Mouse (Mus musculus) left cerebral cortex, adult 11 months (tissue): ENCODE data around the gene Fam104a.
"Not testable (repeated sequence)": the region's sequence is repeated elsewhere in the genome, so short reads cannot be mapped to it uniquely, and the experiment has no call there.

Experiments used
- DNase-seq: peaks from one replicate; pipeline ENCODE4 v3.0.0; 2022; ENCODE audit warnings: low spot score

Fam104a gene

DNA sequence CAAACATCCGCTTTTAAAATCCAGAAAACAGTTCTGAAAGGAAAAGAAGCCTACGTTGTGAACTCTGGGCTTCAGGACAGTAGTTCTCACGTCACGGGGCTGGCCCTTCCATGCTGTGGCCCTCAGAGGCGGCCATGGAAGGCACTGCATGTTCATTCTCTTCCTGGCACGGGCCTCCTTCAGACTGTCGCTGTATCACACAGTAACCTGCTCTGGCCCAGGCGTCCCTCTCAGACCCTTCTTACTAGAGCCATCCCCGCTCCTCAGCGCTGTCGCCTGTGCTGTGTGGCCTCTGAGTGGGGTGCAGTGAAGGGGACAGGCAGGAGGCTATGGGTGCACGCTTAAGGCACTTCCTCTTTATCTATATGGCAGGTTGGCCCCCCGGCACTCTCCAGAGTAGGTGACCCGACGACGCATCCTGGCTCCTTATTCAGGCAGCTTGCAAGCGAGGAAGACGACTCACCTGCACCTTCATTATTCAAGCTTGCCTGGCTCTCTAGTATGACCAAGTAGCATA is 22.1 kb downstream of the Fam104a start:
- DNase-seq: no peak

DNA sequence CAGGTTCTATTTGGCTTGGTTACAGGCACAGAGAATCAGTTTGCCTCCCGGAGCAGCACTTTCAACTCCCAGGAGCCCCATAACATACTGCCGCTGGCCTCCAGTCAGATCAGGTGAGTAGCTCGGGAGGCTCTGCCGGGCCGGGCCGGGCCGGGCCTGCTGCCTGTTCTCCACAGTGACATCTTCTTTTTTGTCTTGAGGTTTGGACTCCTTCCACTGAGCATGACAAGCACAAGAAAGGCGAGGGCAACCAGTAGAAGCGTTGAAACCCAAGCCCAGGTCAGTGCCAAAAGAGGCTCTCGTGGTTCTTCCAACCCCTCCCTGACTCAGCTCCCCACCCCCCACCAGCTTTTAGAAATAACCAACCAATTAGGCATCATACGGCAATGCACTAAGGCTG is 23.0 kb downstream of the Fam104a start:
- DNase-seq: no peak

DNA sequence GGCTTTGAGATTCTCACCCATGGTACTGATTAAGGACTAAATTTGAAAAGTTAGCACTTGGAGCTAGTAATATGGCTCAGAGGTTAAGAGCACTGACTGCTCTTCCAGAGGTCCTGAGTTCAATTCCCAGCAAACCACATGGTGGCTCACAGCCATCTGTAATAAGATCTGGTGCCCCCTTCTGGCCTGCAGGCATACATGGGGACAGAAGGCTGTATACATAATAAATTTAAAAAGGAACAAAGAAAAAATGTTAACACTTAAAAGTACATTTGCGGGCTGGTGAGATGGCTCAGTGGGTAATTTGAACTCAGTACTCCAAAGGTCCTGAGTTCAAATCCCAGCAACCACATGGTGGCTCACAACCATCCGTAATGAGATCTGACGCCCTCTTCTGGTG is 23.7 kb downstream of the Fam104a start:
- not testable (repeated sequence) for DNase-seq

DNA sequence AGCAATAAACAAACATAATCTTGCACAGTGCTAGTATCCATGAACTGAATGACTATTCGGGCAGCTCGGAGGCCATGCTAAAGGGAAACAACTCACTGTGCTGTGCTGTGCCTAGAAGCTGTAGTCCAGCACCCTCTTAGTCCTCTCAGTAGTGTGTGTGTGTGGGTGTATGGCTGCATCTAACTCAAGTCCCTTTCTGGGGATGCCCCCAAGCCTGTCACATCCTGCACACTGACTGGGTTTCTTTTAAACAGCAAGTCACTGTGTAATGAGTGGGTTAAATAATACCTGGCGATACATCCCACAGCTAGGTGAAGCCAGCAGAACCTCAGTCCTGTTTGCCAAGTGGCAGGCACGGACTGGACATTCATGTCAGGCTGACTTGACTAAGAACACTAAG is 25.2 kb downstream of the Fam104a start:
- no peak for DNase-seq

DNA sequence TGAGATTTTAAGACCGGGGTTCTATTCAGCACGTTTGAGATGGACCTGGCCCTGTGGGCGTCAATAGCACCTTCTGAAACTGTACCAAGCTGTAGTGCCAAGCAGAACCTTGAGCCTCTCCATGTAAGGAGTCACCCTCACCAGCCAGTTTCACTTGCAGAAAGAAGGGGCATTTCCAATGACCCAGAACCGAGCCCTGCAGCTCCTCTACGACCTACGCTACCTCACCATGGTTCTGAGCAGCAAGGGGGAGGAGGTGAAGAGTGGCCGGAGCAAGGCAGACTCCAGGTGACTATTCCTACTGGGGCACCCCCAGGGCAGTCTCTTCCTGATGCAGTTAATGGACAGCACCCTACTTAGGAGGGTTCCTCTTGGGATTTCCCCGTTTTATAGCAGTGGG is 25.6 kb downstream of the Fam104a start:
- no peak for DNase-seq

DNA sequence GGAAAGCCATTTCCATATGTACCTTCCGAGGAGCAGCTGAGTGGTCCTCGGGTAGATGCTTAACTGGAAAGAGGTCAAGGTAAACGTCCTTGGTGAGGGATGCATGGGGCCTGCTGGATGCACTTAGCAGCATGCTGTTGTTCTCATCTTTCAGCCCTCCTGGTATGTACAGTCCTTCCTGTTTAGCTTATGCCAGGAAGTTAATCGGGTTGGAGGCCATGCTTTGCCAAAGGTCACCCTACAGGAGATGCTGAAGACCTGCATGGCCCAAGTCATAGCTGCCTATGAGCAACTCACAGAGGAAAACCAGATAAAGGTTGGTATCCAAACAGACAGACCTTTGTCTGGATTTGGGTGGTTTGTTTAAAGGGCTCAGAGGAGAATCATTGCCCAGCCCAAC is 26.7 kb downstream of the Fam104a start:
- DNase-seq: no peak

DNA sequence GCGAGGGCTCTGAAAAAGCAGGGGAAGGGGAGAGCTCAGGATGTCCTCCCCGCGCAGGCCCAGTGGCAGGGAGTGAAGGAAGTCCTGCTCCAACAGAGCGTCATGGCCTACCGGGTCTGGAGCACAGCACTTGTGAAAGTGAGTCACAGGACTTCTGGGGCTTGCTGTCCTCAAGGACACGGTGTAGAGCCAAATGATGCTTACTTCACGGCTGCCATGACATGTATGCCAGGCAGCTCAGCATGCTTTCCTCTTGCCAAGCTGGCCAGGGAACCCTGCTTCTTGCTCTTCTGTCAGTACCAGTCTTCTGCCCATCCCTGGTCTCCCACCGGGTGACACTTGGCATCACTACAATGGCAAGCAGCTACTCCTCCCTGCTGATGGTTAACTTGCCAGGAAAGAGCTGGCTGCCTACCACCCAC is 27.4 kb downstream of the Fam104a start:
- no peak for DNase-seq

DNA sequence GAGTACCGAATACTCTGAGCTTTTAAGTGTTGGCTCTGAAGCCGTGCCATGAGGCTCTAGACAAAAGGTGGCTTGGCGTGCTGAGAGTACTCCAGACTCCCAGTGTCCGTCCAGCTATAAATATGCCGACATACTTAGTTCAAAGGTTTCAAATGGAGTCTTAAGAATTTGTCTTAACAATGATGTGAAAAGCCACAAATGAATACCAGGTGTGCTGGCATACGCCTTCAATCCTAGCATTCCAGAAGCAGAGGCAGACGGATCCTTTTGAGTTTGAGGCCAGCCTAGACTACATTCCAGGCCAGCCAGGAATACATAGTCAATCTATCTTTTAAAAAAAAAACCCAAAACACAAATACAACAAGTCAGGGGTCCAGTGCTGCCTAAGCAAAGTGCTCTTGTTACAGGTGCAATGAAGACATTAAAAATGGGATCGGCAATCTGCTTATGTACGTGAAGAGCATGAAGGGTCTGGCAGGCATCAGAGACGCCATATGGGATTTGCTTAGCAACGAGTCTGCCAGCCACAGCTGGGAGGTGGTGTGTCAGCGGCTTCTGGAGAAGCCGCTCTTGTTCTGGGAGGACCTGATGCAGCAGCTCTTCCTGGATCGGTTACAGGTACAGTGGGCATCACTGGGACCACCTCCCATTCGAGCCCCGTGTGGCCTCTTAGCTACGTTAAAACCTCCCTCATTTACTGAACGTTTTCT is 29.2 kb downstream of the Fam104a start:
- no peak for DNase-seq

DNA sequence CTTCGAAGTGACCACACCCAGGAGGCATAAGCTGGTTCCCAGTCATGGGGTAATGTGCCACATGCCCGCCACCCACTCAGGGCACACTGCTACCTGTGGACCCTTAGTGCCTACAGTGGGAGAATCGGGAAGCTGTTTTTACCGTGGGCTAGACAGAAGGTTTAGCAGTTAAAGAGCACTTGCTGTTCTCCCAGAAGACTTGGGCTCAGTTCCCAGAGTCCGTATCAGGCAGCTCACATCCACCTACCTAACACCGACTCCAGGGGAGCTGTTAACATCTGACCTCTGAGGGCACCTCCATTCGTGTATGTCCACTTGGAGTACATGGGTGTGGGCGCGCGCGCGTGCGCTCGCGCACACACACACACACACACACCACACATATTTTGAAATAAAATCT is 29.9 kb downstream of the Fam104a start:
- DNase-seq: no peak

DNA sequence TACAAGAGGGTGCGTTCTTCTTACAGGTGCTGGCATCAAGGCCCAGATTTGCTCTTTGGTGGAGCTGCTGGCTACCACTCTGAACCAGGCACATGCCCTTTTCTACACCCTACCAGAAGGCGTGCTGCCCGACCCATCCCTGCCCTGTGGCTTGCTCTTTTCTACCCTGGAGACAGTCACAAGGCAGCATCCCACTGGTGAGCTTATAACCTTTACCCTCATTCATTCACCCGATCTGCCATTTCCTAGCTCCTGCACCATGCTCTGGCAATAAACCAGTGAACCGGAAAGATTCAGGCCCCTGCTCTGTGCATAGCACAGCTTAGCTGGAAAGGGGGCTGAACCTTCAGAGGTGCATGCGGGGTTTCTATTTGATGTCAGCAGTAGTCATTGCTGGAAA is 31.4 kb downstream of the Fam104a start:
- DNase-seq: no peak

DNA sequence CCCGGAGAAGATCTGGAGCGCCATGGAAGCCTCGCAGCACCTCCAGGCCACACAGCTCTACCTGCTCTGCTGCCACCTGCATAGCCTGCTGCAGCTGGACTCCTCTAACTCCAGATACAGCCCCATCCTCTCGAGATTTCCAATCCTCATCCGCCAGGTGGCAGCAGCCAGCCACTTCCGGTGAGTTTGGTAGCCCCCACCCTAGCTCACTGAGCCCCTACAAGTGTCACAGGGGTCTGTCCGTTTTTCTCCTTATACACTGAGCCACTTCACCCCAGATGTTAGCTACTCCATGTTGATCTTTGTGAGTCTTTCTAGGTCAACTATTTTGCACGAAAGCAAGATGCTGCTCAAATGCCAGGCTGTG is 32.1 kb downstream of the Fam104a start:
- DNase-seq: no peak

DNA sequence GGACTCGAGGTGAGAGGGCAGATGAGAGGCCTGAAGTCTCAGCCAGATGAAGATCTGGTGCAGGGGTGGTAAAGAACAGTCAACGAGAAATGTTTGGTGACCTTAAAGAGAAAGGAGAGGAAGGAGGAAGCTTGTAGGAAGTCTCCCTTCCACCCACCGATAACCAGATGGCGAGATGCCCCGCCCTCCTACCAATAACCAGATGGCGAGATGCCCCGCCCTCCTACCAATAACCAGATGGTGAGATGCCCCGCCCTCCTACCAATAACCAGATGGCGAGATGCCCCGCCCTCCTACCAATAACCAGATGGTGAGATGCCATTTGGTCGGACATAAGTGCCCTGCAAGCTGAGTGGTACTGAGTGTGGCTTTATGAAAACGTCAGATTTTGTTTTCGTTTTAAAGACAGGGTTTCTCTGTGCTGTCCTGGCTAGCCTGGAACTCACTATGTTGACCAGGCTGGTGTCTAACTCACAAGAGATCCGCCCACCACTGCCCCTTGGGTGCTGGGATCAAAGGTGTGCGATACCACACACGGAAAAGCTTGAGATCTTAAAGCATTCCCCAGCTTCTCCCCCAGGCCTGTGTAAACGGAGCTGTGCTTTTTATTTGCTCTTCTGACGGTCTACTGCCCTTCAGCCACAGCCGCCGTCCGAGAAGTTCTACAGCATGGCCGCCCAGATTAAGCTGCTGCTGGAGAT is 32.6 kb downstream of the Fam104a start:
- no peak for DNase-seq

DNA sequence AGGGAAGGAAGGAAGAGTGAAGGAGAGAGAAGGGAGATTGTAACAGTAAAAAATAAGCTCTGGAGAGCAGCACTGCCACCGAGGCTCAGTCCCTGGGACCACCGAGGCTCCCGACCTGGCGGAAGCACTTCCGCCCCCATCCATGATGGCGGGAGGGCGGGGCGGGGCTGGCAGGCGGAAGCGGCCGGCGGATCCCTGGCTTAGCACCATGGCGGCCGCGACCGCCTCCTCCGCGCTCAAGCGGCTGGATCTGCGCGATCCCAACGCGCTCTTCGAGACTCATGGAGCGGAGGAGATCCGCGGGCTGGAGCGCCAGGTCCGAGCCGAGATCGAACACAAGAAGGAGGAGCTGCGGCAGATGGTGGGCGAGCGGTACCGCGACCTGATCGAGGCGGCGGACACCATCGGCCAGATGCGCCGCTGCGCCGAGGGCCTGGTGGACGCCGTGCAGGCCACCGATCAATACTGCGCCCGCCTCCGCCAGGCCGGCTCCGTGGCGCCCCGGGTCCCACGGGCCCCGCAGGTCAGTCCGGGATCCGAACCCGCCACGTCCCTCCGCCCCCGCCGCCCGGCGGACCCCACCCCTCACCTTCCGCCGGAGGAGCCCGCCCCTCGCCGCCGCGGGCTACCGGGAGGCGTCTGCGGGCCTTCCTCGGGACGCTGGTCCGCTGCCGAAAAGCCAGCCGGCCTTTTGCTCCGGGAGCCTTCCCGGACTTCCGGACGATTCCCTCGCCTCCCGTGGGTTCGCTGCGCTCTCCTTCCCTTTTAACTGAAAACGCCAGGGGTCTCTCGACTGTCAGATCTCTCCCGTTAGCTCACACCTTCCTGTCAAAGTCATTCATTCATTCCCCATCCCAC is 34.4 kb downstream of the Fam104a start, which contains the start of gene Slc39a11:
Slc39a11 (minus strand) TSS at position 727 of the 858 bp plus-strand sequence.
- DNase-seq: no peak

DNA sequence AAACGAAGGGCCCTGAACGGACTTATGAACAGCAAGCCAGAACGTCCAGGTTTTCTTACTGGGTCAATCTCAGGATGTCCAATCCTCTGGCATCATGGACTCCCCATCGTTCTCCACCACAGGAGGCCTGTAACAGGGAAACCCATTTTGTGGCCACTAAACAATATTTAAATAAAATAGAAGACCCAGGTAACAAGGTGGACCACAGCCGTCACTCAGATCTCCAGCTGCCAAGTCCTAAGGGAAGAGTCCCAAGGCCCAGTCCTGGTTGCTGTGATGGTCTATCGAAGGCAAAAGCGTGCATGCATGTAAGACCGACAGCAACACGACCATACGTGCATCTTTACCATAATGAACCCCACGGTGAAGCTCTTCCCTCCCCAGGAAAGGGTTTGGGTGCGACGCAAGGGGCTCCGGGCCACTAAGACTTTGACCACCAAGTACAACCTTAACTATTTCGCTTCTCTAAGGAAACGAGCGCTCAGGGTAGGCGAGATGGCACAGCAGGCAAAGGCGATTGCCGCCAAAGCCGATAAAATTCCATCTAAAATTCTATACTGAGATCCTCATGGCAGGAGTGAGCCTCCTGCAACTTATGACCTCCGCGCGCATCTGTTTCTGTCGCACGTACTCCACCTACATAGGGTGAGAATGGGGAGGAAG is 35.1 kb downstream of the Fam104a start, which contains the start of gene Cog1:
Cog1 (plus strand) TSS at position 480 of the 663 bp plus-strand sequence.
- no peak for DNase-seq

DNA sequence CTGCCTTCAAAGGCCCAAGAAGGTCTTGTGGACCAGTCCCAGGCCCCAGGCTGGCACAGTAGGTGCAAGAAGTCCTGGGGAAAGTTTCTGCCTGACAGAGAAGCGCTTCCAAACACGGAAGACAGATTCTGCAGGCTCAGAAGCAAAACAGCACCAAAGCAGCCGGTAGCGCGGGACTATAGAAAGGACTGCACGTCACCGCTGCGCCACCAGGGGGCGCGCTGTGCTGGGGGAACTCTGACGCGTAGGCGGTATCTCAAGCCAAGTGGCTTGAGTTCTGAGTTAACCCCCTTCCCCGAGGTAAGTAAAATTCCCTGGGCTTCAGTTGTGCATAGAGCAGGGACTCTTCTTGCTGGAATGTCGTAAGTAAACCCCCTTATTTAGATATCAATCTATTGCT is 35.8 kb downstream of the Fam104a start:
- DNase-seq: no peak

DNA sequence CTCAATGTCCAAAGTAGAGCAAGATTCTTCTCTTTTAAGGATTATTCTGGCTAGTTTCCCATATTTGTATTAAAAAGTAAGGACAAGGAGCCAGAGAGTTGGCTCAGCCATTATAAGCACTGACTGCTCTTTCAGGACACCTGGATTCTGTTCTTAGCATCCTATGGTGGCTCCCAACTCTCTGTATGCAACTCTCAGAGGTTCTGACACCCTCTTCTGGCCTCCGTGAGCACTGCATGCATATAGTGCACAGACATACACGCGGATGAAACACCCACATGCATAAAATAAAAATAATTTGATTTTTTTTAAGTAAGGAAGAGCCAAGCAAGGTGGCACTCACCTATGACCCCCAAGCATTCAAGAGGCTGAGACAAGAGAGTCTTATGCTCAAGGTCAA is 38.8 kb downstream of the Fam104a start:
- no peak for DNase-seq

DNA sequence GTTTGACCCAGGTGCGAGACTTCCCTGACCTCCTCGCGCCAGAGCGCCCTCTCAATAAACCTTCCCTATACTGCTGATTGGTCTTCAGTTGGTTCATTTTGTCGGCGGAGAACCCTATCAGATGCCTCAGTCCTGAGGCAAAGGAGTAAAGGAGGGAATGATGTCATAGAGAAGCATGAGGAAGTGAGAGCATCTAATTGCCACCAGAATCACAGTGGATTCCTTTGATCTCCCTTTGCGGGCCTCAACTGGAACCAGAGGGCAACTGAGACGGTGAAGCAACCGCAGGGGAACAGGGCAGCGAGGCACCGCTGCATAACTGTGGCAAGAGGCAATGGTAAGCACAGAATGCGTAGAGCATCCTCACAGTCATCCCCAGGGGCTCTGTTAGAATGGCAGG is 45.3 kb downstream of the Fam104a start:
- DNase-seq: no peak

DNA sequence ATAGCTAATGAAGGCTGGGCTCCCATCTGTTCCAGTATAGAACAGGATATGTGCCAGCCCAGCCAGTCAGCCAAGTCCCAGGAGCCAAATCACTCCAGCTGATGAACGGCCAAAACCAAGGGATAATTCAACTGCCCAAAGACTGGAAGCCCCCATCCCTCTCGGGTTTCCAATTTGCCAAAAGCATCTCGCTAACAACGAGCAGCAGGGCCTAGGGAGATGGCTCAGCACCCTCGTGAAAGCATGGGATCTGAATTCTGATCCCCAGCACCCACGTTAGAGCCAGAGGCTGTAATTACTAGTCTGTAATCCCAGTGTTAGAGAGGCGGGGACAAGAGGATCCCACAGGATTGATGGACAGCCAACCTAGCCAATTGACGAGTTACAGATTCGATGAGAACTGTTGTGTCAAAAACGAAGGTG is 49.2 kb downstream of the Fam104a start:
- DNase-seq: no peak

DNA sequence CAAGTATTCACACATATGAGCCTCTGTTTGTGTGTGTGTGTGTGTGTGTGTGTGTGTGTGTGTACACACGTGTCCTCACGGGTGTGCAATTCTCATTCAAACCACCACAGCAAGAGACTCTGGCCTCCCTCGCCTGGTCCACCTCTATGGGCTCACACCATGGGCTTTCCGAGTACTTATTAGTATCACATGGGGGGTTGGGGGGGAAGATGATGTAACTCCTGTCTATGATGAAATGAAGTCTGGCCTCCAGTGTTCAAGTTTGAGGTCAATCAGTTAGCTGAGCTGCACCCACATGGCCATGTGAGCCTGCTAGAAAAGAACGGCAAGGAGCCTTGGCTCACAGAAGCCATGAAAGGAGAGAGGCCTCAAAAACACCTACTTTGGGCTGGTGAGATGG is 50.6 kb downstream of the Fam104a start:
- no peak for DNase-seq

DNA sequence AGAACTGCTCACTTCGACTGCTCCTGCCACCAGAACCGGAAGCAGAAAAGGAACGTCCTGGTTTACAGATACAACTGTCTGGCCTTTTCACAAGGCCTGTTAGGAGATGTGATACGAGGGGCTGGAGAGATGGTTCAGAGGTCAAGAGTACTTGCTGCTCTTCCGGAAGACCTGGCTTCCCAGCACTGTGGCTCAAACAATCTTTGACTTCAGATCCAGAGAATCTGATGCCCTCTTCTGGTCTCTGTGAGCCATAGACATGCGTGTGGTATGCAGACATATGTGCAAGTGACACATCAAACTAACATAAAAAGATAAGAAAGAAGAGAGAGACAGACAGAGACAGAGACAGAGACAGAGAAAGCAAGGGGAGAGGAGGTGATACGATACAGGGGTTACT is 51.7 kb downstream of the Fam104a start:
- DNase-seq: no peak

DNA sequence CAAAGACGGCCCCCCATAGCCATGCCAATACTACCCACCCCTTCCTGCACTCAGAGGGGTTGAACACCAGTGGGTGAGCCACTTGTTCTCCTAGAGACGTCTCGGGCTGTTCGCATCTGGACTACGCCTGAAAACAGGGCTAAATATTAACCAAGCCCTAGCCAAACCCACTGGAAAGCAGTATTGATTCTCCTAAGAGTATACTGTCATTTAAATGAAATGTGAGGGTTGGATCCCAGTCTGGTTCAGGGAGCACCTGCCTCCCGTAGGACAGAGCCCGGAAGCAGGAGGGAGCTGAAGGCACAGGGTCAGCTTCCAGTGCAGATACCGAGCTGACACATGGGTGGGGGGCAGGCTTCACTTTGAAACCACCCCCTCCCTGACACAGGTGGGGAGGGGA is 52.1 kb downstream of the Fam104a start:
- no peak for DNase-seq

DNA sequence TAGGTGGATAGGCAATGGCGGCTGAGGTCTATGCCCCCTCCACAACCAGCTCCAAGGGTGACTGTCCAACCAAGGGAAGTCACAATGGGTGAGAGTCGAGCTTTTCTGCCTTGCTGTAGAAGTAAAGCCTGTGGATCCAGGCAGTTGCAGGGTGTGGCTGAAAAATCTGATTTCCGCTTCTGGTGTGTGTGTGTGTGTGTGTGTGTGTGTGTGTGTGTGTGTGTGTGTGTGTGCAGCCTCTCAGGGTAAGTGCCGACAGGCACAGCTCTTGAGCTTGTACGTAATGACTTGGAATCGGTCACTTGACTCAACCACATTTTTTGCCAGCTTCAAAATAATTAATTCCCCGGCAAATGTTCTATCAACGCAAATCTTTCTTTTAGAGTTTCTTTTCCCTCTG is 52.7 kb downstream of the Fam104a start:
- no peak for DNase-seq
